Mouse (Mus musculus) c-Kit-positive CD71-negative TER-119-negative erythroid progenitor cells, embryonic 14.5 days (primary cell): ENCODE measurements around the gene Mtf1.

Experiments
- DNase-seq: peaks from one replicate; pipeline ENCODE4 v3.0.0-alpha.2; 2013; ENCODE audit warnings: low read depth

The Mtf1 gene

DNA sequence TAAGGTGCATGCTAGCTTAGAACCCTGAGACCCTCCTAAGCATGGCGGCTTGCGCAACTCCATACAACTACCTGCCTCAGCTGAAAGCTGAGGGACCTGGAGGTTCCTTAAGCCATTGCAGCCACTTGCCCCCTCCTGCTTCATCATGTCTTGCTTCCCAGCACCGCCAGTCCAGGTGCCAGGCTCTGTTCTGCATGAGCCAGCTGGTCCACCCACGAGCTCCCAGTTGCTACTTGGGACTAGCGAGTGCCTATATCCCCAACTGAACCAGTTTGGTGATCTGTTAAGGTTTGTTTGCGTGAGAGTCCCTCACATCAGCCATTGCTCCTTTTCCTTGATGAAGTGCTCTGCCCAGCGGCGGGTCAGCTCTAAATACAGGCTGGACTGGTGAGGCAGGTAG is 54.4 kb downstream of the Mtf1 start:
- DNase-seq, result no peak

GRCm38 (mm10) chr4:124858370-124858769 is 56.5 kb downstream of the Mtf1 start:
- no peak for DNase-seq

DNA sequence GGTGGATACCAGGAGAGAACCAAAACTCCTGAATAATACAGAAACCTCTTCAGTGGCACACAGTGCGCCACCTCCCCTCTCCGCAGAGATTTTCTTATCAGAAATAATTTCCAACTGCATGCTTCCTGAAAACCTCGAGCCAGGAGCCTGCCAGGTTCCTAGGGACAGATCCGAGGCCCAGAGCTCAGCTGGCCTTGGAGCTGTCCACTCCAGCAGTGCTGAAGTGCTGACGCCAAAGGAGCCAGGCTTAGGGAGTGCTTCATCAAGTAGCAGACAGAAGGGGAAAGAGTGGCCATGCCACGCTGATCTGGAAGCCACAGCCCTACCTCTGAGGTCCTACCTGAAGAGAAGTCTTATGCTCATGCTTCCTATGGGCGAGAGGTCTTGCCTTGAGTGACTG is 58.5 kb downstream of the Mtf1 start:
- peak; percentile 67 for DNase-seq

- no peak for DNase-seq
These were observed 59.6 kb downstream of the Mtf1 start, which contains the start of gene Maneal for GRCm38 (mm10) chr4:124861283-124862188. TSS of gene Maneal (minus strand) at chr4:124862171.

DNA sequence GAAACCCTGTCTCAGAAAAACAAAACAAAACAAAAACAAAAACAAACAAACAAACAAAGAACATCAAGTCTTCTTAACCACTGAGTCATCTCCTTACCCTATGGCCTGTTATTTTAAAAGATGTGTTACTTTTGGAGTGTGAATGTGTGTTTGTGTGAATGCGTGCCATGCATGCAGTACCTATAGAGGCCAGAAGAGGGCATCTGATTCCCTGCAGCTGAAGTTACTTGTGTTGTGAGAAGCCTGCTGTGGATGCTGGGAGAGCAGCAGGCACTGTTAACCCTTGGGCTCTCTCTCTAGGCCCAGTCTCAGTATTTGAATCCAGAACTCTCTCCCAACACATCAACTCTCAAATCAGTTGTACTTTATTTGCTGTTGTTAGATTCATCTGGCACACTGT is 70.8 kb downstream of the Mtf1 start:
- no peak for DNase-seq

- no peak for DNase-seq
These were observed 78.7 kb downstream of the Mtf1 start, which contains the start of gene Epha10 for GRCm38 (mm10) chr4:124880599-124880998. TSS of gene Epha10 (plus strand) at chr4:124880899.

DNA sequence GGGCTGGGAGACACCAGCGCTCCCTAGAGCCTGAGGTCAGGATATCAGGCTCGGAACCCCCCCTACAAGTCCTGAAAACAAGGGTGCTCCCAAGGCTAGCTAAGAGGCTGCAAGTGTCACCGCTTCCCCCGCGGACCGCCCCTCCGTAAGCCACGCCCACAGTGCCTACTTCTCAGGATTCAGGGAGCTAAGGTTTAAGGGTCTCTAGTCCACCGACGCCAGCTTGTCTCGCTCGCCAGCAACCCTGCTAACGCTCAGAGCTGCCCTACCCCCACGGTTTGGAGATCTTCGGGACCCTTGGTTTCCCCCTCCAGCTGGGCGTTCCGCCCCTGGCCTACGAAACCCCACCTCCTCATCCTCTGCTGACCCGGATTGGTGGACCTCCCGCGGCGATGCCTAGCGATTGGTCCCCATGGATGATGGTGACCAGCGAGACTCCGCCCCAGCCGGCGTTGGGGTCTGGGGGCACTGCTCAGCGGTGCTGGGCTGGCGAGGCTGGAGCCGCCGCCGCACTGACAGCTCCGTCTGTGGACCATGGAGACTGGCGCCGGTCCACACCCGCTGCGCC is 79.5 kb downstream of the Mtf1 start:
- DNase-seq, result no peak

DNA sequence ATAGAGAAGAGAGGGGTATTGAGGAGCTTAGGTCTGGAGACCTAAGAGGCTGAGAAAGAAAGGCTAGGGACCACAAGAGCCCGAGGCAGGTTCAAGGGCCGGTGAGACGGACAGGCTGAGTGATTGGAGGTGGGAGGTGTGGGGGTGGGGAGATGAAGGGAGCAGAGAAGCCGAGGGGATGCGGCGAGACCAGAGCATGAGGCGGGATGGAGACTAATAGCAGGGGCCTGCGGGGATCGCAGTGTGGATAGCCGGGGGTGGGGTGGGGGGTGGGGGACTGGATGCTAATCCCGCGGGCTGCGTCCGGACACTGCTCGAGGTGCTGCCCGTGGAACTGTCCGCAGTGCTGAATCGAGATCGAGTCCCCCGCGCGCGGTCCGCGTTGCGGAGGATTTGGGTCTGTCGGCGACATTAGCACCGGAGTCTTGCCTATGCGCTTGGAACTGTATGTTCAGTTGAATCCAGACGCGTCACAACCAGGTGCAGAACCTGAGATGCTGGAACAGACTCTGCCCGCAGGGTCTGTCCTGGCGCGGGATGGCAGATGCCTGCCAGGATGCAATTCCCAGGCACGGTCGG is 80.3 kb downstream of the Mtf1 start:
- no peak for DNase-seq

- no peak for DNase-seq
These were observed 86.8 kb downstream of the Mtf1 start for GRCm38 (mm10) chr4:124888702-124889101.

DNA sequence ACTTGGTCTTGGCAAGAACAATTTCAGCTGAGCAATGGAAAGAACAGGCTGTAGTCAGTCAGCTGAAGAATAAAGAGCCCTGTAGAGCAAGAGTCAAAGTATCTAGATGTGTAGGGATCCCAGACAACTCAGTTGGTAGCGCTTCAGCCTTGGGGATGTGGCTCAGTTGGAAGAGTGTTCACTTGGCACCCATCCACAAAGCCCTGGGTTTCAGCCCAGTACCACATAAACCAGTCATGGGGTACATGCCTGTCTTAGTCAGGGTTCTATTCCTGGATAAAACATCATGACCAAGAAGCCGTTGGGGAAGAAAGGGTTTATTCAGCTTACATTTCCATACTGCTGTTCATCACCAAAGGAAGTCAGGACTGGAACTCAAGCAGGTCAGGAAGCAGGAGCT is 88.0 kb downstream of the Mtf1 start:
- DNase-seq, result no peak

DNA sequence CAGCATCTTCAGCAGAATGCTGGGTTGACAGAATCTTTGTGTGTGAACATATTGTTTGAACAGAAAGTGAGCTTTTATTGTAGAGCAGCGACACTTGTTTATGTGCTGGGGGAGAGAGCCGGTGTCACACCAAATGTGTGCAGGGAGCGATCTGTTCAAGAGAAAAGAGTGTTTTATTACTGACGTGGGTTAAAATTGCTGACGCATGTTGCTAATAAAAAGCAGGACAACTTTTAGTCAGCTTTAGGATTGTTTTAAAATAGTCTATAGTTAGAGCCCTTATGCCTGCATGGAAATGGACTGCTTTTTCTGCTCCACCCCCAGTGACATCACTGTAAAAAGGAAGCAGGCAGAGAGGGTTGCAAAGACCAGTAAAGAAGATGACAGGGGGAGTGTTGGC is 88.9 kb downstream of the Mtf1 start:
- no peak for DNase-seq

DNA sequence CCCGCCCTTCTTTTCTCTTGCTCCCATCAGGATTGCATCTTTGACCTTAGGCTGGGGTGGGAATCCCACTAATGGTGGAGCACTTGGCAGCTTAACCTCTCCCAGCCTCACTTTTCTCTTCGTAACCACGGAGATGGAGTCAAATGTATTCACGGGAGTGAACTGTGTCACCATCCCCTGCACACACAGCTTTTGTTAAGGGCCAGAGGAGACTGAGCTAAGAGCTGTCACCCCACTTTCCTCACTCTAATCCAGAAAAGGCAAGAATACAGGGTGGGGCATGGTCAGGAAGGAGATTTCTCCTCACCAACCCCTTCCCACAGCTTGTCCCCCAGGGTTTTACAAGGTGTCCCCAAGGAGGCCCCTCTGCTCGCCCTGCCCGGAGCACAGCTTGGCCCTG is 91.9 kb downstream of the Mtf1 start:
- DNase-seq, result no peak

DNA sequence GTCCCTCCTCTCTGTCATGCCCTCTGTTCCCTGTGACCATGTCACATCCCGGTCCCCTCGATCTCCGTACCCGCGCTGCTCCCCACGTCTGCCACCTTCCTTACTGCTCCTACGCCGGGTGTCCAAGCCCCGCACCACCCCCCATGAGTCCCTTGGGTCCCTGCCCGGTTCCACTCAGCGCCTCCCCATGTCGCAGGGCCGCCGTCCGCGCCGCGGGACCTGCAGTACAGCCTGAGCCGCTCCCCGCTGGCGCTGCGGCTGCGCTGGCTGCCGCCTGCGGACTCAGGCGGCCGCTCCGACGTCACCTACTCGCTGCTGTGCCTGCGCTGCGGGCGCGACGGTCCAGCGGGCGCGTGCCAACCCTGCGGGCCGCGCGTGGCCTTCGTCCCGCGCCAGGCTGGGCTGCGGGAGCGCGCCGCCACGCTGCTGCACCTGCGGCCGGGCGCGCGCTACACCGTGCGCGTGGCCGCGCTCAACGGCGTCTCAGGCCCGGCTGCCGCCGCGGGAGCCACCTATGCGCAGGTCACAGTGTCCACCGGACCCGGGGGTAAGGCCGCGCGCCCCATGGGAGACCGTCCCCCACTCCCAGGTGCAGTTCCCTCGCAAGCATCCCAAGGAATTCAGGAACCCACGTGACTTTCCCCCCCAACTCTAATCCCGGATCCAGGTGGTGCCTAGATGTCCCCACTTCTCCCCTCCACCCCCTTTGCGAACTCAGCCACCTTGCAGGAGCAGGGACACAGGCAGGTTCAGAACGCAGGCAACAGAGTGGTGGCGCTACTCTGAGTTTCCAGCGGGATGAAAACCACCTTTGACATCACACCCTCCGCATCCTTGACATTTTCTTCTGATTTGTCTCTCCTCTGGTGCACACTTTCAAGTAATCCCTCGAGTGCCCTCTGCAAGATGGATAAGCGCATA is 92.9 kb downstream of the Mtf1 start:
- DNase-seq, result no peak

DNA sequence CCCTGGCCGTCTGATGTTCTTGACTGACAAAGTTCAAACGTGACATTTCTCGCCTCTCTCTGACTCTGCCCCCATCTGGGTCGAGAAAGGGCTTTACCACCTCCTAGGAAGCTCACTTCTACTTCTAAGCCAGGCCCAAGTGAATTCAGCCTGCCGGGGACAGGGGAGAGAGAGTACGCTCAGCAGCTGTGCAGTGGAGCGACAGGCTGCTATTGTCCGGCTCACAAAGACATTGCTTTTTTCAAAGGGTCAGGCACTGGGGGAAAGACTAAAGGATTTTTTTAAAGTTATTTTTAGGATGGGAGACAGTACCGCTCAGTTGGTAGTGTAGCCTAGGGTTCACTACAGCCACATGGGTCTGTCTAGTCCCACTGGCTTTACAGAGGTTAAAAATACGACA is 96.5 kb downstream of the Mtf1 start:
- no peak for DNase-seq
